Mouse (Mus musculus) olfactory bulb, adult 2 months (tissue): ENCODE data around the gene Prss34.

Experiments
- CTCF ChIP-seq: fragments of 200-500 bp; IDR thresholded peaks from 2 replicates; pipeline ENCODE4 v1.5.1; 2012; ENCODE audit warnings: low read depth, mild to moderate bottlenecking, low read length, moderate library complexity; ENCODE audit not compliant: insufficient read depth
- POLR2A ChIP-seq: fragments of 200-500 bp; IDR thresholded peaks from 2 replicates; pipeline ENCODE4 v1.6.1; 2012; ENCODE audit warnings: mild to moderate bottlenecking, low read depth, low read length, moderate library complexity; ENCODE audit not compliant: insufficient read depth

DNA sequence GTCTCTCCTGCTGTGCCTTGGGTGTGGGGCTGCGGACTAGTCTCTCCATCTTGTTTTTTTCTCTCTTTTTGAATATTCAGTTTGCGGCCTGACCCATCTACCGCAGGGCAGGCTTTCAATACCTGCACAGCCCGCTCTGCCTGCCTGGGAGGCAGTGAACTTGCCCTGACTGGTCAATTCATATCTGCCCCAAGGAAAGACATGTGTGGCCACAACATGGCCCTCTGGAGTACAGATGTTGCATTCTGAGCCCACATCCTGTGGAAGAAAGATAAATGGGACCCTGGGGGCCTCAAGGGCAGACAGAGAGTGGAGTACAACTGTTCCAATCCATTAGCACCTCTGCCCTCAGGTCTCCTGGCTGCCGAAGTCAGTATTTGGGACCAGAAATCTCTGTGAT is at the start of gene Prss34:
- TF ChIP-seq POLR2A (no peak), CTCF (no peak)
